Mouse (Mus musculus) brain, embryonic 14.5 days (tissue): Measurements from ENCODE around the gene Asic1.

Source experiments
- CTCF ChIP-seq: fragments of 200-500 bp; IDR thresholded peaks from 2 replicates; pipeline ENCODE4 v1.5.1; 2012; ENCODE audit warnings: inconsistent platforms, mild to moderate bottlenecking, moderate library complexity, borderline replicate concordance; ENCODE audit not compliant: insufficient read depth, insufficient read length; ENCODE audit errors: extremely low read depth
- POLR2A ChIP-seq: fragments of 200-500 bp; IDR thresholded peaks from 2 replicates; pipeline ENCODE4 v1.6.1; 2012; ENCODE audit warnings: mild to moderate bottlenecking, inconsistent platforms, borderline replicate concordance; ENCODE audit not compliant: poor library complexity, insufficient read depth, insufficient read length, severe bottlenecking; ENCODE audit errors: extremely low read depth

GRCm38 (mm10) chr15:99668881-99669280 is 1.3 kb upstream of the Asic1 start:
- TF ChIP-seq POLR2A: no peak
- TF ChIP-seq CTCF: peak; percentile 96
